22 mouse cellular contexts compared by ENCODE assay signal in genomic region chr9:67404736-67405135, GRCm38 (mm10).
DNase-seq lines count a peak whose midpoint lies in the region; ATAC-seq and TF ChIP-seq lines count a peak whose summit lies in the region.
"Had no signal": no experiment of that assay in that cellular context is flagged by ENCODE, and none has a peak within 500 bp of the region (broad histone marks: within the 10 kb centered on the region; RNA-seq: fewer than 3 reads in every experiment).

No protein-coding gene starts in this region.

- H3K9me3 ChIP-seq in embryonic facial prominence, embryonic 14.5 days (ENCODE audit: control insufficient read depth, low read length), result no peaks in the 10 kb centered on the region
- H3K9me3 ChIP-seq in embryonic facial prominence, embryonic 10.5 days, result no peaks in the 10 kb centered on the region
- no peaks in the 10 kb centered on the region for H3K9me3 ChIP-seq in hindbrain, embryonic 14.5 days (ENCODE audit: control insufficient read depth, low read length)
- H3K9me3 ChIP-seq: embryonic facial prominence, embryonic 15.5 days; forebrain, embryonic 10.5 days; heart, embryonic 12.5 days had no signal

- peaks cover 5% of the 10 kb centered on the region; the same call in 1 of the 2 replicates for H3K4me1 ChIP-seq in embryonic facial prominence, embryonic 14.5 days (ENCODE audit: control insufficient read depth, insufficient read depth, low read length)
- peaks cover 3% of the 10 kb centered on the region; the same call in 1 of the 2 replicates for H3K4me1 ChIP-seq in embryonic facial prominence, embryonic 10.5 days
- no peaks in the 10 kb centered on the region for H3K4me1 ChIP-seq in thymus, adult 2 months (replicated peaks; ENCODE audit: control insufficient read depth, insufficient read depth, low read length)
- H3K4me1 ChIP-seq in hindbrain, embryonic 14.5 days (replicated peaks; ENCODE audit: control insufficient read depth, insufficient read depth, low read length), result no peaks in the 10 kb centered on the region
- H3K4me1 ChIP-seq: embryonic facial prominence, embryonic 15.5 days; forebrain, embryonic 10.5 days had no signal

- no peaks in the 10 kb centered on the region for H3K27me3 ChIP-seq in embryonic facial prominence, embryonic 14.5 days (replicated peaks; ENCODE audit: control insufficient read depth, insufficient read depth, low read length)
- H3K27me3 ChIP-seq in embryonic facial prominence, embryonic 10.5 days (replicated peaks; ENCODE audit: low read depth, poor library complexity, severe bottlenecking), result no peaks in the 10 kb centered on the region
- H3K27me3 ChIP-seq in thymus, adult 2 months (ENCODE audit: control insufficient read depth, insufficient read depth, low read length), result no peaks in the 10 kb centered on the region
- H3K27me3 ChIP-seq in hindbrain, embryonic 14.5 days (ENCODE audit: control insufficient read depth, insufficient read depth, low read length), result no peaks in the 10 kb centered on the region
- H3K27me3 ChIP-seq: CH12.LX; embryonic facial prominence, embryonic 15.5 days; heart, embryonic 12.5 days; Patski had no signal

- H3K9ac ChIP-seq in embryonic facial prominence, embryonic 14.5 days (ENCODE audit: low read depth, low read length), result no peak overlapping the region
- no peak overlapping the region for H3K9ac ChIP-seq in hindbrain, embryonic 14.5 days
- H3K9ac ChIP-seq: embryonic facial prominence, embryonic 15.5 days; heart, embryonic 12.5 days had no signal

- H3K36me3 ChIP-seq in embryonic facial prominence, embryonic 14.5 days (ENCODE audit: control insufficient read depth, insufficient read depth, low read length), result no peaks in the 10 kb centered on the region
- no peaks in the 10 kb centered on the region for H3K36me3 ChIP-seq in embryonic facial prominence, embryonic 10.5 days (replicated peaks)
- no peaks in the 10 kb centered on the region for H3K36me3 ChIP-seq in thymus, adult 2 months (ENCODE audit: control insufficient read depth, insufficient read depth, low read length)
- no peaks in the 10 kb centered on the region for H3K36me3 ChIP-seq in hindbrain, embryonic 14.5 days (replicated peaks; ENCODE audit: control insufficient read depth, insufficient read depth)
- H3K36me3 ChIP-seq: embryonic facial prominence, embryonic 15.5 days; forebrain, embryonic 10.5 days; heart, embryonic 12.5 days had no signal

- intact Hi-C loops in left cerebral cortex, postnatal 4 days (cut with DNase I), result no loop called here

- 47% methylated on average over 7 of the region's 7 CpGs for WGBS in embryonic facial prominence, embryonic 14.5 days
- 90% methylated on average over 7 of the region's 7 CpGs for WGBS in embryonic facial prominence, embryonic 10.5 days
- WGBS in thymus, adult 2 months, result 30% methylated on average over 7 of the region's 7 CpGs
- 86% methylated on average over 7 of the region's 7 CpGs for WGBS in hindbrain, embryonic 14.5 days

- no peak overlapping the region for H3K4me2 ChIP-seq in embryonic facial prominence, embryonic 14.5 days (ENCODE audit: low read depth, low read length)
- H3K4me2 ChIP-seq in hindbrain, embryonic 14.5 days (replicated peaks), result no peak overlapping the region
- H3K4me2 ChIP-seq: embryonic facial prominence, embryonic 15.5 days; heart, embryonic 12.5 days had no signal

- no peak overlapping the region for H3K4me3 ChIP-seq in embryonic facial prominence, embryonic 14.5 days (ENCODE audit: low read depth, low read length)
- H3K4me3 ChIP-seq in embryonic facial prominence, embryonic 10.5 days, result no peak overlapping the region
- no peak overlapping the region for H3K4me3 ChIP-seq in thymus, adult 2 months (ENCODE audit: control insufficient read depth, insufficient read depth, low read length)
- H3K4me3 ChIP-seq in hindbrain, embryonic 14.5 days (replicated peaks; ENCODE audit: low read length), result no peak overlapping the region
- H3K4me3 ChIP-seq: embryonic facial prominence, embryonic 15.5 days; erythroblast, embryonic 14.5 days; forebrain, embryonic 10.5 days; heart, embryonic 12.5 days had no signal

- H3K27ac ChIP-seq in embryonic facial prominence, embryonic 14.5 days (replicated peaks; ENCODE audit: low read depth, low read length), result no peak overlapping the region
- H3K27ac ChIP-seq in embryonic facial prominence, embryonic 10.5 days (replicated peaks), result no peak overlapping the region
- no peak overlapping the region for H3K27ac ChIP-seq in thymus, adult 2 months (ENCODE audit: control insufficient read depth, insufficient read depth, low read length)
- no peak overlapping the region for H3K27ac ChIP-seq in hindbrain, embryonic 14.5 days
- H3K27ac ChIP-seq: embryonic facial prominence, embryonic 15.5 days; forebrain, embryonic 10.5 days; hindbrain, postnatal 0 days had no signal

- DNase-seq in embryonic facial prominence, embryonic 14.5 days (ENCODE audit: low spot score), result peak; percentile 69
- DNase-seq in embryonic facial prominence, embryonic 10.5 days (ENCODE audit: low spot score), result no peak
- DNase-seq in thymus, postnatal 14 days, result peak; percentile 25
- DNase-seq in thymus, adult 2 months, result no peak
- no peak for DNase-seq in hindbrain, embryonic 14.5 days (ENCODE audit: low spot score)
- no peak for DNase-seq in left cerebral cortex, postnatal 4 days
- DNase-seq: adrenal gland, adult 8-10 months; adrenal gland, postnatal 36 days; cerebellum, adult 11-12 months; cerebellum, adult 9-10 months; cerebellum, postnatal 25 days; gastrocnemius, postnatal 36 days had no signal

- no peak for TF ChIP-seq POLR2A in thymus, adult 2 months (IDR thresholded peaks at IDR 0.05; ENCODE audit: control insufficient read depth, extremely low read depth, insufficient read depth, low read length, poor library complexity)

- no peak for TF ChIP-seq CTCF in thymus, adult 2 months (IDR thresholded peaks at IDR 0.05; ENCODE audit: borderline replicate concordance, control insufficient read depth, extremely low read depth, insufficient read depth, low read length, poor library complexity)

- no peak for ATAC-seq in embryonic facial prominence, embryonic 14.5 days (ENCODE audit: low read depth)
- ATAC-seq in common myeloid progenitor, adult 5-6 weeks (replicated peaks; ENCODE audit: low read depth, poor library complexity, severe bottlenecking), result peak; percentile 97
- ATAC-seq in megakaryocyte-erythroid progenitor cell, adult 5-6 weeks (replicated peaks; ENCODE audit: low FRiP score, low TSS enrichment, poor library complexity, severe bottlenecking), result peak; percentile 67
- ATAC-seq in hindbrain, embryonic 14.5 days (ENCODE audit: low FRiP score), result no peak
- ATAC-seq: forebrain, embryonic 14.5 days; hindbrain, postnatal 0 days; Patski had no signal

Comparison
In these comparisons a context has a peak if more than half of its experiments do, and no peak if none do; other contexts are left out.
1. DNase-seq: peak in embryonic facial prominence, embryonic 14.5 days (single experiment) and thymus, postnatal 14 days (single experiment); none in embryonic facial prominence, embryonic 10.5 days (single experiment), thymus, adult 2 months (single experiment), hindbrain, embryonic 14.5 days (single experiment) and left cerebral cortex, postnatal 4 days (single experiment).
2. ATAC-seq: peak in common myeloid progenitor, adult 5-6 weeks (single experiment) and megakaryocyte-erythroid progenitor cell, adult 5-6 weeks (single experiment); none in embryonic facial prominence, embryonic 14.5 days (single experiment) and hindbrain, embryonic 14.5 days (single experiment).